Mouse (Mus musculus): ENCODE data around the gene Cyp2f2. TPM values are rescaled to one million over a fixed set of nuclear protein-coding genes. Genes with fewer than 3 reads are reported as not detected.

The Cyp2f2 gene
- polyA plus RNA-seq (2016; fragmentation: Nextera tagmentation; extraction: Ambion mirVana), result not detected in 2 replicates

DNA sequence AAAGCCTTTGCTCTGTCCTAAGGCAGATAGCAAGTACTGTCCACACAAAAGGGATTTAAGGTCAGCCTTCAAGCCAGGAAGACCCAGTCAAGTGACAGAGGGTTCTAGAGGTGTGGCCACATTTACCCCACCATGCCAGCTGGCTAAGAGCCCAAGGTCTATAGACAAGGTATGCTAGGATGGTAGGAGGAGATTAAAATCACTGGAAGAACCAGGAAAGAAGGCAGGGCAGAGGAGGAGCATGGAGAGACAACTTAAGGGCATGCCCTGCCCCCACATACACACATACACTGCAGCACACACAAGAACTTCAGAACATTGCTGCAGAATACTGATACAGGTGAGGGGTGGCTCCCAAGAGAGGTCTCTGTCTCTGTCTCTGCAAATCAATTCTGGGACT, at the start of gene Cyp2f2:
Gene Cyp2f2, plus strand, starts transcription at position 234 of the 400 bp plus-strand sequence.
- Histone ChIP-seq H3K27ac (no peak within 1 kb of the TSS), H3K9ac (no peak within 1 kb of the TSS), H3K4me3 (replicated peaks) (no peak within 1 kb of the TSS), H3K27me3 (no peaks in the 10 kb centered on the region), H3K4me1 (no peaks in the 10 kb centered on the region), H3K36me3 (replicated peaks) (no peaks in the 10 kb centered on the region), H3K9me3 (no peaks in the 10 kb centered on the region), H3K4me2 (no peak within 1 kb of the TSS)
- no peak for ATAC-seq (ENCODE audit: low FRiP score)

DNA sequence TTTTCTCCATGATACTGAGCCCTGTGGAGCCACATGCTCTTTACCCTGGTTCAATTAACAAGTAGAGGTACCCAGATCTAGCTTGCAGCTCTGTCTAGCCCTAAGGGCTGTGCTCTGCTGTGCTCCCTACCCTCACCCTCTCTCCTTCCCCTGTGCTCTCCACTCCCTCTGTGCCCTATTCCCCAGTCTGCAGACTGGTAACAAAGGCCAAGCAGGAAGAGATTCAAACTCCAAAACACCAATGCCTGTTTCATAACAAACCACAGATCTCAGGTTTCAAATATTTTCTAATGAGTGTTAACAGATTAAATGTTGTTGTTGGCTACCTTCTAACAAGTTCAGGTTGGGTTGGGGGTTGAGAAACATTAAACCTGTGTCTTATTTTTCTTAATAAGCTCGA, 41.1 kb upstream of the Cyp2f2 start:
- Histone ChIP-seq H3K36me3 (replicated peaks) (no peaks in the 10 kb centered on the region), H3K27ac (no peak overlapping the region), H3K9me3 (0 out of 2 replicates have a peak, but pooled peaks cover 3% of the 10 kb centered on the region), H3K4me1 (no peaks in the 10 kb centered on the region), H3K4me3 (replicated peaks) (no peak overlapping the region), H3K9ac (no peak overlapping the region), H3K4me2 (no peak overlapping the region), H3K27me3 (no peaks in the 10 kb centered on the region)
- no peak for ATAC-seq (ENCODE audit: low FRiP score)
- 70% methylated on average over 1 of the region's 1 CpGs for WGBS

DNA sequence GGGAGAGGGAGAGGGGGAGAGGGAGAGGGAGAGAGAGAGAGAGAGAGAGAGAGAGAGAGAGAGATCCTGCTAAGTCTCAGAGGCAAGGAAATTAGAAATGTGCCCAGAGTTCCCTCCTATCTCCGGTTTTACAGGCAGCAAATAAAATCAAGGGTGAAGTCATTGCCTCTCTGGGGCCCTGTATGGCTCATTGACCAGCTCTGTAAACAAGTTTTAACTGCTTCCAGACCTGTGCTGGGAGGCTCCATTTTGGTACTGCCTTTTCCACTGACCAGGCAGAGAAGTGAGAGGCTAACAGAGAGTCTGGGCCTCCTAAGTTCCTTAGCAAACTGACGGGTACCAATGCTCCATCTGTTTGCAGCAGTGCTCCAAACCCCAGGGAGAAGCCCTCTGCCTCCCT, 38.1 kb upstream of the Cyp2f2 start:
- Histone ChIP-seq H3K9ac (no peak overlapping the region), H3K36me3 (replicated peaks) (no peaks in the 10 kb centered on the region), H3K9me3 (0 out of 2 replicates have a peak, but pooled peaks cover 3% of the 10 kb centered on the region), H3K4me2 (no peak overlapping the region), H3K4me1 (no peaks in the 10 kb centered on the region), H3K27ac (no peak overlapping the region), H3K27me3 (no peaks in the 10 kb centered on the region), H3K4me3 (replicated peaks) (no peak overlapping the region)
- no peak for ATAC-seq (ENCODE audit: low FRiP score)
- 77% methylated on average over 2 of the region's 2 CpGs for WGBS

DNA sequence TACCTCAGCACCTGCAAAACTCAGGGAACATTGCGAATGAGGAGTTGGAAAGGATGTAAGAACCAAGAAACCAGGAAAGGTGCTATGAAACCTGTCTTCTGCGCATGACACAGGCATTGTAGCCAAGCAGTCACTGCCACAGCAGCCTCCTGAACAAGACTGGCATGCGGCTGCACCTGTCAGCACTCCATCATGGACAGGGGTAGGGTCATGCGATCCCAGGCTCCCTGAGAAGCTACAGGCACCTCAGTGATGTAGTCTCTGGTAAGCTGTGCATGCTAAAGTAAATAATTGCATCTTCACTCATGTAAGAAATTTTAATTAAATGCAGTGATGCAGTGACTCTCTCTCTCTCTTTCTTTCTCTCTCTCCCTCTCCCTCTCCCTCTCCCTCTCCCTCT, 28.7 kb upstream of the Cyp2f2 start:
- H3K4me2 ChIP-seq, result no peak overlapping the region
- no peak overlapping the region for H3K9ac ChIP-seq
- H3K36me3 ChIP-seq (replicated peaks), result no peaks in the 10 kb centered on the region
- ATAC-seq (ENCODE audit: low FRiP score), result no peak
- H3K27me3 ChIP-seq, result no peaks in the 10 kb centered on the region
- 85% methylated on average over 4 of the region's 4 CpGs for WGBS
- H3K27ac ChIP-seq, result no peak overlapping the region
- H3K4me3 ChIP-seq (replicated peaks), result no peak overlapping the region
- H3K9me3 ChIP-seq, result no peaks in the 10 kb centered on the region
- H3K4me1 ChIP-seq, result no peaks in the 10 kb centered on the region

DNA sequence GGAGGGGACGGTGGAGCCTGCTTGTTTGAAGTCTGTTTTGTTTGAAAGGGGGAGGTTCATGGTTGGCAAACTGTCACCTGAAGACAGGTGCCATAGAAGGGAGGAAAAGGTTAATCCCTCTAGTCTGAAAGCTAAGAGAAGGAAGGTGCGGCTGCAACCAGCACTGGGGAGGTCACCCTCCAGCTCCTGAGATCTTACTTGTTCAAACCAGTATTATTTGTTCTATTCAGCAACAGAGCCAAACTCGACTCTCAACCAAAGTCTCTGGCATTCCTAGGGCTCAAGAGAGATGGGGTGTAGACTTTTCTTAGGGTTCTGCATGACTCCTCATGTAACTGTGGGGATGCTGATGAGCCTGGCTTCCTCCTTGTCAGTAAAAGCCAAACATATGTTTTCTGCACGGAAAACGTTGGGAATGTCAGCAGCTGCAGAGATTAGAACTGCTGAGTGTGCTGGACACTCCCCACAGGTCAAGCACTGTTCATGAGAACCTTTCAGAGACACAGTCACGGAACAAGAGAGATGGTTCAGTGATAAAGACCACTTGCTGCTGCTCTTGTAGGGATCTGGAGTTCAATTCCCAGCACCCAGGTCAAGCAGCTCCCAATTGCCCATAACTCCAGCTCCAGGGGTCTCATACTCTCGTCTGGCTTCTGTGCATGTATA, 27.5 kb upstream of the Cyp2f2 start:
- no peak for ATAC-seq (ENCODE audit: low FRiP score)
- H3K4me2 ChIP-seq, result no peak overlapping the region
- H3K4me3 ChIP-seq (replicated peaks), result no peak overlapping the region
- no peaks in the 10 kb centered on the region for H3K4me1 ChIP-seq
- H3K9ac ChIP-seq, result no peak overlapping the region
- WGBS, result 75% methylated on average over 7 of the region's 7 CpGs
- H3K27ac ChIP-seq, result no peak overlapping the region
- no peaks in the 10 kb centered on the region for H3K9me3 ChIP-seq
- H3K36me3 ChIP-seq (replicated peaks), result no peaks in the 10 kb centered on the region
- H3K27me3 ChIP-seq, result no peaks in the 10 kb centered on the region

DNA sequence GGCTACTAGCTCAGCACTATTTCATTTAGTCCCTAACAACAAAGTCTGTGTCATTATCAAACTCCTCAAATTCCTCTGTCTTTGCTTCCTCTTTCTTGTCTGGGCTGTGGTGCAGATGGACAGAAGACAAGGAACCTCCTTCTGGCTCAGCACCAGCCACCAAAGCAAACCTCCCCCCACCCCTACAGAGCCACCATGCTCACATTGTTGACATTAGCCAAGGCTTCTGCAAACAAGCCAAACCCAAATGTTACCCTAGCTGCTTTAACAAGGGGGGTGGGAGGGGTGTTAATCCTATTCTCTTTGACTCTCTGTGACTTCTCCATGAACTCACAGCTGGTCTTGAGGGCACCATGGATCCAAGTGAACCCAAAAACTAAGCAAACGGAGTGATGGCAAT, 26.8 kb upstream of the Cyp2f2 start:
- H3K4me2 ChIP-seq, result no peak overlapping the region
- no peak overlapping the region for H3K9ac ChIP-seq
- no peak overlapping the region for H3K27ac ChIP-seq
- ATAC-seq (ENCODE audit: low FRiP score), result no peak
- H3K36me3 ChIP-seq (replicated peaks), result no peaks in the 10 kb centered on the region
- H3K4me1 ChIP-seq, result no peaks in the 10 kb centered on the region
- H3K9me3 ChIP-seq, result no peaks in the 10 kb centered on the region
- H3K4me3 ChIP-seq (replicated peaks), result no peak overlapping the region
- no peaks in the 10 kb centered on the region for H3K27me3 ChIP-seq
- 62% methylated on average over 1 of the region's 1 CpGs for WGBS

DNA sequence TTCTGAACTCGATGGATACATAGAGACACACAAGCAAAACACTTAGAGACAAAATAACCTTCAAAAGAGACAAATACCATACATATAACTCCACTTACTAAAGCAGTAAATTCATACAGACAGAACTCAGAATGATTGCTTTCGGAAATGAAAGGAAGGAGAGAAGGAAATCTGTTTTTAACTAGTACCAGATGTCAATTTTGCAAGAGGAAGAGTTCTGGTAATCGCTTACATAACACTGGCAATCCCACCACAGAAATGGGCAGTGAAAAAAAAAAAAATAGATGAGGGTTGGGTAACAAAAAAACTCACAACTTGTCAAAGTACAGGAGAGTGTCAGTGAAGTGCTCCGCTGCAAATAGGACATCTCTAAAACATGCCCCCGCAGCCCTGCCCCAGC, 14.8 kb upstream of the Cyp2f2 start:
- H3K9ac ChIP-seq, result no peak overlapping the region
- 78% methylated on average over 5 of the region's 5 CpGs for WGBS
- no peak overlapping the region for H3K4me2 ChIP-seq
- no peak overlapping the region for H3K27ac ChIP-seq
- 0 out of 2 replicates have a peak, but pooled peaks cover 6% of the 10 kb centered on the region for H3K9me3 ChIP-seq
- H3K4me3 ChIP-seq (replicated peaks), result no peak overlapping the region
- H3K27me3 ChIP-seq, result no peaks in the 10 kb centered on the region
- H3K36me3 ChIP-seq (replicated peaks), result no peaks in the 10 kb centered on the region
- ATAC-seq (ENCODE audit: low FRiP score), result no peak
- H3K4me1 ChIP-seq, result no peaks in the 10 kb centered on the region

DNA sequence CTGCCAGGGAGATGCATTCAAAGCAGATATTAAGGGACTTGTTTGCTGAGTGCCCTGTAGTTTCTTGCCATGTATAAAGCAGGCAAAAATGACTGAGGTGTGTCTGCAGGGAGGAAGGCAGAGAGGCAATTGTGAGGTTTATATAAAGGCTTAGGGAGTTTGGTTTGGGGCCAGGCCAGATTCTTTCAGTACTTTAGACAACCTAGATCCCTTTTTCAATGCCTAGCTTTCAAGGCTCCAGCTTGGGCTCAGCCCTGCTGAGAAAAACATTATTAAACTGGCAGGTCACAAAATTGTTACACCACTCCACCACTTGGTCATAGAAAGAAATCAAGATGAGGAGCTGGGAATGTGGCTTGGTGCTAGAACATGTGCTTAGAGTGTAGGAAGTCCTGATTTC, 9.4 kb upstream of the Cyp2f2 start:
- no peaks in the 10 kb centered on the region for H3K27me3 ChIP-seq
- H3K4me2 ChIP-seq, result no peak overlapping the region
- H3K9ac ChIP-seq, result no peak overlapping the region
- H3K36me3 ChIP-seq (replicated peaks), result no peaks in the 10 kb centered on the region
- ATAC-seq (ENCODE audit: low FRiP score), result no peak
- H3K4me3 ChIP-seq (replicated peaks), result no peak overlapping the region
- H3K4me1 ChIP-seq, result no peaks in the 10 kb centered on the region
- H3K9me3 ChIP-seq, result 0 out of 2 replicates have a peak, but pooled peaks cover 6% of the 10 kb centered on the region
- H3K27ac ChIP-seq, result no peak overlapping the region

DNA sequence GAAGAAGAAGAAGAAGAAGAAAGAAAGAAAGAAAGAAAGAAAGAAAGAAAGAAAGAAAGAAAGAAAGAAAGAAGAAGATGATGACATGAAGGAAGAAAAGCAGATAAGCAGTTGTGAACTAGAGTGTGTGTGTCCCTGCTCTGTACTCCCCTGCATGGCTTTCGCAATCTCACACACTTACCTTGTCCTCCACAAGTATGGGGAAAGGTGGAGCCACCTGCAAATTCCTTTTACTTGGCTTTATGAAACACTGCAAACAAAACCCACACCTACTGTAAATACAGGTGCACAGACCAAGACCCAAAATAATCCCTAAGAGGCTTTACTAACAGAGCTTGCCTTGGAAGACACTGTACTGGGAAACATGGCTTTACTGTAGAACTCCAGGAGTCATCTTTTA, 8.7 kb upstream of the Cyp2f2 start:
- no peak for ATAC-seq (ENCODE audit: low FRiP score)
- H3K4me2 ChIP-seq, result no peak overlapping the region
- no peaks in the 10 kb centered on the region for H3K27me3 ChIP-seq
- no peak overlapping the region for H3K27ac ChIP-seq
- no peak overlapping the region for H3K4me3 ChIP-seq (replicated peaks)
- H3K9me3 ChIP-seq, result 0 out of 2 replicates have a peak, but pooled peaks cover 6% of the 10 kb centered on the region
- 86% methylated on average over 1 of the region's 1 CpGs for WGBS
- H3K9ac ChIP-seq, result no peak overlapping the region
- H3K4me1 ChIP-seq, result no peaks in the 10 kb centered on the region
- no peaks in the 10 kb centered on the region for H3K36me3 ChIP-seq (replicated peaks)

DNA sequence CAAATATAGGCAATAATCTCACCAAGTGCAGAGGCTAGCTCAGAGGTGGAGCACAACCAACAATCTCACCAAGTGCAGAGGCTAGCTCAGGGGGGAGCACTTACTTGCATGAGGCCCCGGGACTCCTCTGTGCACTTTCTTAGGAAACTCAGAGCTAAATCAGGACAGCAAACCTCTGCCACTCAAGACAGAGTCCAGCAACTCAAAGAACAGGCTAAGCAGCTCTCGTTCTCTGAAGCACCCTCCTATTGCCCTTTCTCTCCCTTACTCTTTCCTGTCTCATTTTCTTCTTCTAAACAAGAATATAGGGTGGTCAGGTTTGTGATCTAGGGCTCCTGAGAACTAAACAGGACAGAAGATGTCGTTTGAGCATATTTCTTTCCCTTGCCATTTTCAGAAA, 7.7 kb upstream of the Cyp2f2 start:
- H3K27me3 ChIP-seq, result no peaks in the 10 kb centered on the region
- H3K36me3 ChIP-seq (replicated peaks), result no peaks in the 10 kb centered on the region
- no peak for ATAC-seq (ENCODE audit: low FRiP score)
- H3K4me3 ChIP-seq (replicated peaks), result no peak overlapping the region
- WGBS, result 71% methylated on average over 3 of the region's 3 CpGs
- H3K4me1 ChIP-seq, result no peaks in the 10 kb centered on the region
- H3K4me2 ChIP-seq, result no peak overlapping the region
- no peak overlapping the region for H3K27ac ChIP-seq
- H3K9me3 ChIP-seq, result 0 out of 2 replicates have a peak, but pooled peaks cover 6% of the 10 kb centered on the region
- no peak overlapping the region for H3K9ac ChIP-seq

DNA sequence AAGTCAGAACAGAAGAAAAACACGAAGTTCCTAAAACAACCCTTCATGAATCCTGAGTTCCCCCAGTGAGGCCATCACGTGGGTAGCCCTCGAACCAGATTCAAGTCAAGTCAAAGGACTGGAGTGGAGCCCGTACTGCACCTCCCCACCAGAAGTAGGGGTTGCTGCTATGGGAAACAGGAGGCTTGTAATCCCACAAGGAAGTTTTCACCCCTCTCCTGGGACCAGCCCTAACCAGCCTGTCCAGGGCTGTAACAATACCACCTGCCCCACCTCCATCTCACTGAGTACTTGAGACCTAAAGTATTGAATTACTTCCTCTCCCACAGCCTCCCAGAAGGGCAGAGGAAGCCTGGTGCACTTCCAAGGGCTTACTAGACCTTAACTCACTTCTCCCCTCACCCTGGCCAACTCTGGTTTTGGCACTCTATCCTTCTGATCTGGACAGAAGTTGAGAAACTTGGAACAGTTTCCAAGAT, 1.6 kb upstream of the Cyp2f2 start:
- H3K27ac ChIP-seq, result no peak overlapping the region
- no peak overlapping the region for H3K4me3 ChIP-seq (replicated peaks)
- WGBS, result 70% methylated on average over 4 of the region's 4 CpGs
- no peaks in the 10 kb centered on the region for H3K36me3 ChIP-seq (replicated peaks)
- no peaks in the 10 kb centered on the region for H3K27me3 ChIP-seq
- no peak overlapping the region for H3K4me2 ChIP-seq
- H3K9me3 ChIP-seq, result no peaks in the 10 kb centered on the region
- H3K4me1 ChIP-seq, result no peaks in the 10 kb centered on the region
- no peak for ATAC-seq (ENCODE audit: low FRiP score)
- no peak overlapping the region for H3K9ac ChIP-seq

DNA sequence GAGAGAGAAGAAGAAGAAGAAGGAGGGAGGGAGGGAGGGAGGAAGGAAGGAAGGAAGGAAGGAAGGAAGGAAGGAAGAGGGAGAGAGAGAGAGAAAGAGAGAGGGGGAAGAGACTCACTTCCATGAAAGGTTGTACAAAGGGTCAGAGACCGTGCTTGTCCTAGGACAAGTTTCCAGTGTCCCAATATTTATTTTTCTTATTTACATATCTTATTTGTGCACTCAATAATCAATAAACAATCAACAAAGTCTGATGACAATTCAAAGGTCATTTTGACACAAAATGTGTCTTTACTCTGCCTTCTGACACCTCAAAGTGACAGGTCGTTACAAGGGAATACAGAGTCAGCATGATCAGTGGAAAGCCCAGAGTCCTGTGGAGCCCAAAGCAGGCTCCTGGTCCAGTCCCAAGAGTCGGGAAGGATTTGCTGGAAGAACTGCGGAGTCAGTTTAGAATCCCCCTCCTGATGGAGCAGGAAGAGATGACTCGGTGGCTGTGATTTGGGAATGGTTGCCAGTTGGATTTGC, 4.7 kb downstream of the Cyp2f2 start:
- 83% methylated on average over 5 of the region's 5 CpGs for WGBS
- no peak for ATAC-seq (ENCODE audit: low FRiP score)
- H3K4me1 ChIP-seq, result no peaks in the 10 kb centered on the region
- H3K9ac ChIP-seq, result no peak overlapping the region
- no peaks in the 10 kb centered on the region for H3K9me3 ChIP-seq
- no peak overlapping the region for H3K4me3 ChIP-seq (replicated peaks)
- H3K36me3 ChIP-seq (replicated peaks), result no peaks in the 10 kb centered on the region
- no peak overlapping the region for H3K4me2 ChIP-seq
- no peak overlapping the region for H3K27ac ChIP-seq
- no peaks in the 10 kb centered on the region for H3K27me3 ChIP-seq

DNA sequence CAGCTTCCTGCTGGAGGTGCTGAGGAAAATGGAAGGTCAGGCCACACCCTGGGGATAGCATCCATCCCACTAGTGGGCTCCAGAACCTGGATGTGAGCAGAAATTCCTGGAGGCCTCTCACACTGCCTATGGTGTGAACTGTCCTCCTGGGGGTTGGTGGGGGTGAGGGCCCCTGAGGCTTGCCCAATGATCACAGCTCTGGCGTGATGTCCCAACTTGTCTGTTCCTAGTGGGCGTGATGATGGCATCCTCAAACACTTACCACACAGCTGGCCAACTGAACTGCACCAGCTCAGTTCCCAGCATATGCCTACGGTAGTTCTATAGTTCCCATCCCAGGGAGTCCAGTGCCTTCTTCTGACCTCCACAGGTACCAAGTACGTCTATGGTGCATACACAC, 5.3 kb downstream of the Cyp2f2 start:
- H3K27ac ChIP-seq, result no peak overlapping the region
- H3K4me2 ChIP-seq, result no peak overlapping the region
- no peaks in the 10 kb centered on the region for H3K9me3 ChIP-seq
- H3K4me1 ChIP-seq, result no peaks in the 10 kb centered on the region
- no peaks in the 10 kb centered on the region for H3K27me3 ChIP-seq
- no peak overlapping the region for H3K4me3 ChIP-seq (replicated peaks)
- ATAC-seq (ENCODE audit: low FRiP score), result no peak
- H3K9ac ChIP-seq, result no peak overlapping the region
- H3K36me3 ChIP-seq (replicated peaks), result no peaks in the 10 kb centered on the region
- WGBS, result 88% methylated on average over 4 of the region's 4 CpGs

Measured in forebrain, embryonic 12.5 days (tissue).